Mouse (Mus musculus) testis, postnatal 10 days (tissue): ENCODE results near the gene Tmprss3.
A peak's percentile ranks its signal among the peaks of the same experiment; 100 is the strongest.

Experiments used
- DNase-seq: peaks from one replicate; pipeline ENCODE4 v3.0.0; 2021; ENCODE audit warnings: low spot score

Gene Tmprss3

DNA sequence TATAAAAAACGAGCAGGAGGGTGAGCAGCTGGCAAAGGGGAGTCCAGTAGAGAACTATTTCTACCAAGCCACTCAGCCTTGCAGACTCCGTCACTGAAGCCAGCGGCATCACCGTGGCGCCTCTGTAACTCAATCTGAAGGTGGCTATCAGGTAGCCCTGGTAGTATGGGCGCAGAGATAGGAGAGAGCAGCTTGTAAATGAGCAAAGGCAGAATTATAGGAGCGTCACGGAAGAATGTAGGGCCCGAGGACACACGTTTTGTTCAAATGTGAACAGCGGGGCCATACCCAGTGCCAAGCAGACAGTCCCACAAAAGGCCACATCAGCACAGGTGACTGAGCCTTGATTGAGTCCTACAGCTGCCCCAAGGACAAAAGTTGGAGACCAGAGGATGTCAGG is at the start of gene Tmprss3:
Gene Tmprss3 (minus strand): TSS at position 101 of the 400 bp plus-strand sequence.
- no peak for DNase-seq

DNA sequence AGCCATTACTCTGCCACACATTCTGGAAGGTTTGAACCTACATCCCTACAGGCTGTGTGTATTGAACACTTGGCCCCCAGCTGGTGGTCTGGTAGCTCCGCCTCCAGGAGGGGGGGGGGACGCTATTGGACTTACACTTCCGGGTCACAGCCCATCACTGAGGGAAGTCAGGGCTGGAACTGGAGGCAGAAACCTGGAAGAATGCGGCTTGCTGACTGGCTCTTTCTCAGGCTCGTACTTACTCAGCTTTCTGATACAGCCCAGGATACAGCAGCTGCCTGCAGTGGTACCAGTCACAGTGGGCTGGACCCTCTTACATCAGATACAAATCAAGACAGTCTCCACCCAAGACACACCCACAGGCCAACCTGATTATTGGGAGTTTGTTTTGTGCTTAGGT is 48.4 kb upstream of the Tmprss3 start:
- DNase-seq: no peak

DNA sequence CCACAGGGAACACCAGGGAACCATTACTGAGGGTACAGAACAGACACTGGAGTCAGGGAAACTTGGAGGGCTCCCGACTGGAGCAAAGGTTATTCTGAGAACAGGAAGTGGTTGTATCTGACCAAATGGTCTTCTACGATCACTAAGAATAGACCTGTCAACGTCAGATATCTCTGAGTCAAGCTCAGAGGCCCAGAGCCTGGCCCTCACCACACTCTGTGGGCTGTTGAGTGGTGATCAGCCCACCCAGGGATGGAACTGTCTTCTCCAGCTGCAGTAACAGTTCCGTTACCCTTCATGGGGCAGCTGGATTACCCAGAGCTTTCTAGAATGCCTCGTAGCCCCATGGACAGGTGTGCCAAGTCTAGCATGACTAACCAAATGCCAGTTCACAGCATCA is 46.5 kb upstream of the Tmprss3 start:
- DNase-seq: no peak

DNA sequence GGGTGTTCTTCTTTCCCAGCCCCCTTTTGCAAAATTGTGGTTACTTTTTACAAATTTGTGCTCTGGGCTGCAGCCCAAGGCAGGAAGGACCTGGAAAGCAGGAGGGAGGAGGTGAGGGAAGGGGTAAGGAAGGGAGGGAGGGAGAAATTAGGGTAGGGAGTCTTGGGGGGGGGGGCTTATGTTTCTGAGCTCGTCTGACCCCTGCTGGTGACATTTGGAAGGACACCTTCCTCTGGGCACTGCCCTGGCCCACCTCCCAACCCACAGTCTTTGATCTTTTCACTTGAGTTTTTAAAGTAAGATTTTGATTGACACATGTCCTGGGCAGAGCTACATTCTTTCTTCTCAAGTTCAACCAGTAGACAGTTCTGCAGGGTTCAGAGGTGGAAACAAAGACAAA is 44.0 kb upstream of the Tmprss3 start:
- DNase-seq: no peak

DNA sequence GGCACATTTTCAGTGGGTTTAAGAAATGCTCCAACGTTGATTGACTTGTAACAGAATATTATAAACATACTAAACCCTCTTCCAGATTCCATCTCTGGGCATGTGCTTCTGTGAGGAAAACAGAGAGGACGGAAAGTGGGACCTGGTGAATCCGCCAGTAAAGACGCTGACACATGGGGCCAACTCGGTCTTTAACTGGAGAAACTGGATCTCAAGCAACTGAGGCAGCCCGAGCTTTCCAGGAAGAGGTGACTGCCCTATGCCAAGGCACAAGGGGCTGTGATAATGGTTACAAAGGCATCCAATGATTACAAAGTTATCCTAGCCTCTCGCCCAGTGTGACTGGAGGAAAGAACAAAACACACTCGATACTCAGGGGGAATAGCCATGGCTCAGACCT is 42.4 kb upstream of the Tmprss3 start:
- no peak for DNase-seq

DNA sequence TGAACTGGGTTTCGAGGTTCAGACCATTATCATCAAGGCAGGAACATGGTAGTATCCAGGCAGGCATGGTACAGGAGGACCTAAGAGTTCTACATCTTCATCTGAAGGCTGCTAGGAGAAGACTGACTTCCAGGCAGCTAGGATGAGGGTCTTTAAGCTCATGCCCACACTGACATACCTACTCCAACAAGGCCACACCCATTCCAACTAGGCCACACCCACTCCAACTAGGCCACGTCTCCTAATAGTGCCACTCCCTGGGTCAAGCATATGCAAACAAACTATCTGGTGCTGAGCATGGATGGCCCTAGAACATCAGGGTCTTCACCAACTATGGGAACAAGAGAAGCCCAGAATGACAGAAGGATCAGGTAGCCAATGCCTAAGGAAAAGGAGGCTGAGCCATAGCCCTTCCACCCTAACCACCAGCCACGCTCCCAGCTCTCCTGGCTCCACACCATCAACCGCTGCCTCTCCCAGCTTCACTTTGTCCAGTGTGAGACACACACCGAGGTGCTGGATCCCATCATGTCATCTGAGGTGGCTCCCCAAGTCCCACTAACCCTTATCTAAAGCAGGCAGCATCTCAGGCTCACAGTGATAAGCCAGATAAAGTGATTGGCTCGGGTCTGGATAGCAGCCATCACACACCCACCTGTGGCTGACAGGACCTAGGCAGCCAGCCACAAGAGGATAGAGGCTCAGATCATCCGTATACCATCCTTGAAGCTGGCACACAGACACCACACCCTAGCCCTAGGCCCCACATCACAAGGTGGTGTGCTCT is 39.6 kb upstream of the Tmprss3 start:
- no peak for DNase-seq

DNA sequence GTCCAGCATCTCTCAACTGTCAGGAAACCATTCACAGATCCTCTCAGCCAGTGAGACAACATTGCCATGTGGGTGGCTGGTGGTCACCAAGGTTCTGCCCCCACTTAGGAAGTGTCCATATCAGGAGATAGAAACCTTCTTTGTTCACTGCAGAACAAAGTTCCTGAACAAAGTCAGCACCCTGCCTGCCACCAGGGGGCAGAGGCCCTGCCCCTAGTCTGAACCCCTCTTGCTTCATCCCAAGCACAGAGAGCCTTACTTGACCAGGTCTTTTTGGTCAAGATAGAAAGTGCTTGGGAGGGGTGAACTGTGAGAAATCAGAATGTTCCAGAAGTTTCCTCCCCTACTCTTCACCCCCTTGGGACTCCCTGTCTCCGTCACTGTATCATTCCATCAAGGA is 37.1 kb upstream of the Tmprss3 start:
- no peak for DNase-seq

DNA sequence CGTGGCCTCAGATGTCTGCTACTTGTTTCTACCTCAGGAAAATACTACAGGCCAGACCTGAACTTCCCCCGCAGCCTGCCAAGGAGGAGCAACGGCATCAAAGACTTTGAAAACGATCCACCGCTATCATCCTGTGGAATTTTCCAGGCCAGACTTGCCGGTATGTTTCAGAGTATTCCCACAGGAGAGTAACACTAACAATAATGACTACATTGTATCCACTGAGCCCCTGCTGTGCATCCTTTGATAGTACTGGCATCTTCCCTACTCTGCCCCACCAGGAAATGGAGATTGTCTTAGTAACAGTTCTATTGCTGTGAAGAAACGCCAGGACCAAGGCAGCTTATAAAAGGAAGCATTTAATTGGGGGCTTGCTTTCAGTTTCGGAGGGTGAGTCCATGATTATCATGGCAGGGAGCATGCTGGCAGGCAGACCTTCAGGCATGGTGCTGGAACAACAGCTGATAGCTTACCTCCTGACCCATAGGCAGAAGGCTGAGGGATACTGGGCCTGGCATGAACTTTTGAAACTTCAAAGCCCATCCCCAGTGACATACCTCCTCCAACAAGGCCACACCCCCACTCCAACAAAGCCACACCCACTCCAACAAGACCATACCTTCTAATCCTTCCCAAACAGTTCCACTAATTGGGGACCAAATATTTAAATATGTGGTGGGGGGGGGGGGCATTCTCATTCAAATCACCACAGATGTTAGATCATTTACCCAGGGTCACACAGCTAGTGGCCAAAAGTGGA is 33.7 kb upstream of the Tmprss3 start:
- no peak for DNase-seq

DNA sequence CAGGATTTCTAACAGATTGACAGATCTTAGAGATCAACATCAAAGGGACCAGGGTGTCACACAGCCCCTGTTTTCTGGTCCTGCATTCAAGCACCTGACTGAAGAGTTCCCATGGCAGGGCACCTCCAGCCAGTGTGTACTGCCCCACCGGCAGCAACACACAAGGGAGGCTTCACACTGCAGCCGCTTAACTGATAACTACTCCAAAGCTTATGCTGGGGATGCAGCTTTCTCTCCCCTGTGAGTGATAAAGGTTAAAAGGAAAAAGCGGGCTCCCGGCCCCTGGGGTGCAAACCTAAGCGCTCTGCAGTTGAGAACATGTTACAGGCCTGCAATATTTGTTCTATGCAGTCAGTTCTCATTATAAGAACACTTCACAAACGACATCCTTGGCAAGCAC is 33.0 kb upstream of the Tmprss3 start:
- DNase-seq: no peak

DNA sequence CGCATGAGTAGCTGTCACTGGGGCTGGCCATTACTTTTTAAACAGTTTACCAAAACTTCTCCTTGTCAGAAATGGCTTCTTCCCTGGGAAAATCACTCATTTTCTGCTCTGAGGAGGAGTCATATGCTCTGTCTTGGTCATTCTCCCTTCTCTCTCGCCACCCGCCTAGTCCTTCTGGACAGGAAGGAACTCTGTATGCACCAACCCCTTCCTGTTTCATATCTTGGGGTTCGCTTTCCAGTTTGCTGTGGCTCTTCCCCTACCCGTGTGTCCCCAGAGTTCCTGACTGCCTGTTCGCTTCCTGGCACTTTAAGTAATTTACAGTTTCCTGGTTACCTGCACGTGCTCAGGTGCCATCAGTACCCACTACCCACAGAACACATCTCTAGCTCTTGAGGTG is 28.2 kb upstream of the Tmprss3 start:
- no peak for DNase-seq

DNA sequence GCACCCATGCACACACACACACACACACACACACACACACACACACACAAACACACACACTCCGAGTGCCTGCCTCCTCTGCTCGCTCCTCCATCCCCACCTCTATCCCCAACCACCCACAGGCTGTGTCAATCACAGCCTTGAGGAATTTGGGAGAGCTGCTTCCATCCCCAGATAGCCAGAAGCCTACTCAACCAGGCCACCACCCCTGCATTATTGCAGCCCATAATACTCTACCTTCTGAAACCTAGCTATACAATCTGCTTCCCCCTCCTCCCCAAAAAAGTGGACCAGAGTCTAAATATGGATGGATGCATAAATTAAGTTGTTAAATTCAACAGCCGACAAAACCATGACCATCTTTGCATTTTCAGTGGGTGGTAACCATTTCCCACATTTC is 27.6 kb upstream of the Tmprss3 start:
- no peak for DNase-seq

DNA sequence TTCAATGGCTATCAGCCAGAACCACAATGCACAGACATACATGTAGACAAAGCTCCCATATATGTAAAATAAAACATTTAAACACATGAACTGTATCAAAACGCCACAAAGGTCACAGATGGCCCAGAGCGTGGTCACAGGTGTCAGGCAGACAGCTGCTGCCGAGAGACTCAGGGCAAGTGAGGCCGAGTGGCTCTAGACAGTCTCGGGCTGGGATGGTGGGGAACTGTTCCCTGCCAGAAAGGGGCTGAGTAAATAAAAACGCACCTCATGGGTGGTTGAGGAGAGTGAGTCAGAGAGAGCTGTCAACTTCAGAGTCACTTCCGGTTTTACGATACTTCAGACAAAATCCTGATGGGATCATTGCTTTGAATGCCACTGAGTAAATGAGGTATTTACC is 25.8 kb upstream of the Tmprss3 start:
- no peak for DNase-seq

DNA sequence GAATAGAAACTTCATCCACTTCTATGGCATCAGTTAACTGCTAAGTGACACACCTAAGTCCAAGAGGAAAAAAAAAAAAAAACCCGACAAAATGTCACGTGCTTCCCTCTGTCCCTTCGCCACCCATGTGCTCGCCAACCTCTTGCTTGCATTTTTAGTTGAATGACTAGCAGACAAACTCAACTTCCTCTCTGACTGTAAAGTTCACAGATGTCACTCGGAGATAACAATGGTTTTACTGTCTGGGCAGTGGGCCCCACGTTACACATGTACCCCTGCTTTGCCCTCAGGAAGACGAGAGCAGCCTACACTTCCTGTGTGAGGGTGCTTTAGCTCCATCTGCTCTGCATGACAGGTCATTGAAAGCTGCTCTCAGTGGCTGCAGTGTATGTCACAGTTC is 25.1 kb upstream of the Tmprss3 start:
- DNase-seq: no peak

DNA sequence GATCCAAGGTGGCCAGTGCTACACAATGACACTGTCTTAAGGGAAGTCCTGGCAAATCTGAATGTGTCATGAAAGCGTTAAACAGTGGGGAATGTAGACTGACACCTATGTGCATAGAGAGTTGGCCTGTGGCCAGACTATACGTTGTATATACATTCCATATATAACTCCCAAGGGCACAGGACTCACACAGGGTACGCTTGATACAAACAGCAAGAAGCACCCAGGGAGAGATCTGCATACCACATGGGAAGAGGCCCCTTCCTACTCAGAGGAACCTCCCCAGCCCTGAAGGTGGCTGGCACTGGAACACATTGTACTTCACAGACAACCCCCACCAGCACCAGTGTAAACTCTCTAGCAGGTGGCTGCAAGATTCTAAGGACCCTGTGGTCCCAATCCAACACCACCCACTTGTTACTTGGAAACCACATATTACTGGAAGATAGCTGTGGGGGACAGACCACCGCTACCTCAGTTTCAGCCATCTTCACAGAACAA is 24.1 kb upstream of the Tmprss3 start:
- no peak for DNase-seq

DNA sequence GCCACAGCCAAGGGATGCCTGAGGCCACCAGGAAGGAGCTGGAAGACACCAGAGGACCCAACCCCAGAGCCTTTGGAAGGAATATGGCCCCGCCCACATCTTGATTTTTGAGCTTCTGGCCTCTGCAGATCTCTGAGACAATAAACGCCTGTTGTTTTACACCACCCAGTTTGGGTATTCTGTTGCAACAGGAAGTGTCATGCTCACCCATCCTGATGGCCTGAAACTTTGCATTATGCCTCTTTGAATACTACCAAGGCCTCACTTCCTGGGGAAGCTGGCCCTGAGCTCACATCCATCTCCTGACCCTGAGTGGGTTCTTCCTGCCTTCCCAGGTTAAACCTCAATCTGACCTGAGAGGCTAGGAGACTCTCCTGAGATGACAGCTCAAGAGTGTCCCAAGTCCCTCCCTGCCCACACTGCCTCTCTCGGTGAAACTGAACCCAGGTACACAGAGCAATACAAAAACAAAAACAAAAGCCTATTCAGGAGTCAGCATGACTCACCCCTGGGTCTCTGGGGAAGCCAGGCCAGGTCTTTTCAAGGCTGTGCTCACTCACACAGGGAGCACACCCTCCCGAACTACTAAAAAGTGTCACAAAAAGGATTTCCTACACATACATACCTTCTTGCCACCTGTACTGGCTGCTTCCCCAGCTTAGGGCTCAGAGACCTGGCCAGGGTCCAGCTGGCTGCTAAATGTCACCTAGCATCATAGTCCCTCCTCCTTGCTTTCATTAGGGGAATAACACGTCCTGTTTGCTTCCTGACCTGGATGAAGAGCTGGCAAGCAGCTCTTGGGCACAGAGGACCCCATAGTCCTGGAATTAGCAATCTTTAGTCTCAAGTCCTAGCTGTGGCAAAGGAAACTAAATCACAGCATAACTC is 17.5 kb upstream of the Tmprss3 start:
- no peak for DNase-seq

DNA sequence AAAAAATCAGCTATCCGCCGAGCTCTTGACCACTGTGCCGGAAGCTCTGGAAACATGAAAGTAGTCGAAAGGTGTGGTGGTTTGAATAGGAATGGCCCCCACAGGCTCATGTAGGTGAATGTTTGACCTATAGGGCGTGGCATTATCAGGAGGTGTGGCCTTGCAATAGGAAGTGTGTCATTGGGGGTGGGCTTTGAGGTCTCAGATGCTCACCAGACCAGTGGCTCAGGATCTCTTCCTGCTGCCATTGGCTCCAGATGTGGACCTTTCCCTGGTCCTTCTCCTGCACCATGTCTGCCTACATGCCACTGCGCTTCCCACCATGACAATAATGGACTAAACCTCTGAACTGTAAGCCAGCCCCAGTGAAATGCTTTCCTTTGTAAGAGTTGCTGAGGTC is 13.1 kb upstream of the Tmprss3 start:
- DNase-seq: no peak

DNA sequence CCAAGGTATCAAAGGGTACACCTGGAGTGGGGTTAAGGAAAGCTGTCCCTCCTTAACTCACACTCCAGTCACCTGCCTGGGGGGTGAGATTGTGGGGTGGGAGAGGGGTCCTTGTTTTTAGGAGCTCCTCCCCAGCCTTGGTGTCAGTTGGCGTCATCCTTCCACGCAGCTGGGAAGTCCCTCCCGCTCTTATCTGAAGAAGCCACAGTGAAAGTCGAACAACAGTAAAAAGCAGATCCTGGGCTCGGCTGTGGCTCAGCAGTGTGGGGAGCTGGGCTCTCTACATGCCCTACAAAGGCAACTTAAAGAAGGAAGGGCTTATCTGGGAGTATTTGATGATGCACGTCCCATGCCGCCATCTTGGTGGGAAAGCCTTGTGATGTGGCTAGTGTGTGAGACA is 11.5 kb upstream of the Tmprss3 start:
- no peak for DNase-seq

DNA sequence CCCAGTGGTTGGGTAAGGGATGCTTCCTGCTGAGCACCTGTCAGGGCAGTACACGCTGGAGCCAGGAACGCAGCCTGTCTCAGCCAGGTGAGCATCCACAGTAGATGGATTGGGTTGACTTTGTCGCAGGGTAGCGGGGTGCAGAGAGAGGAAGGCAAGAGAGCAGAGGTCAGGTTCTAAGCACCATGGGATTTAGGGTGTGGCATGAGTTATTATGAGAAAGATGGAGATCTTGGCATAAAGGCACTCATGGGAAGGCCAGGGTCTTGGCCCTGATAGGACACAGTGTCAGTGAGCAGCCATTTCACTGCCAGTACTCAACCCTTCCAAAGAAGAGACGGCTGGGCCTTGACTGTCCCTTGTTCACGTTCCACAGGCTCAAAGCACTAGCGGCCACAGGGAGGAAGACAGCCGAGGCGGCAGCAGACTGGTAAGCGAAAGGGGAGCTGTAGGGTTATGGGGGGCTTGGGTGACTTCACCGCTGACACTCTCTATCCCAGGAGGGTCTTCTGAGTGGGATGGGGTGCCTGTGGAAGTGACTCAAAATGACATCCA is 10.7 kb upstream of the Tmprss3 start:
- DNase-seq: no peak

DNA sequence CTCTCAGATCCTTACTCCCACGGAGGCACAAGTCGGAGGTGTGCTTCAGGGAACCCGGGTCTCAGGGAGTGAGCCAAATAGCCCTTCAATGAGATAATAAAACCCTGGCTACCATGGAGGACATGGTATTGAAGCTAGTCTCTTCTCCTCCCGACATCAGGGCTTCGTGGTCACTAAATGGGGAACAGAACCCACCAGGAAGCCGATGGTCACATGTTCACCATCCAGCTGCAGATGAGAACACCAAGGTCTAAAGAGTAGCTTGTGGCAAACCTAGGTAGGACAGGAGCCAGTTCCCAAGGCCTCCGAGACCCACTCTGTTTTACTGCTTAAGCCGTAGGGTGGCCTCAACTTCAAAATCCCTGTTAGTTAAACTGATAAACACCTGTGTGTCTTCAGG is 9.9 kb upstream of the Tmprss3 start:
- no peak for DNase-seq

DNA sequence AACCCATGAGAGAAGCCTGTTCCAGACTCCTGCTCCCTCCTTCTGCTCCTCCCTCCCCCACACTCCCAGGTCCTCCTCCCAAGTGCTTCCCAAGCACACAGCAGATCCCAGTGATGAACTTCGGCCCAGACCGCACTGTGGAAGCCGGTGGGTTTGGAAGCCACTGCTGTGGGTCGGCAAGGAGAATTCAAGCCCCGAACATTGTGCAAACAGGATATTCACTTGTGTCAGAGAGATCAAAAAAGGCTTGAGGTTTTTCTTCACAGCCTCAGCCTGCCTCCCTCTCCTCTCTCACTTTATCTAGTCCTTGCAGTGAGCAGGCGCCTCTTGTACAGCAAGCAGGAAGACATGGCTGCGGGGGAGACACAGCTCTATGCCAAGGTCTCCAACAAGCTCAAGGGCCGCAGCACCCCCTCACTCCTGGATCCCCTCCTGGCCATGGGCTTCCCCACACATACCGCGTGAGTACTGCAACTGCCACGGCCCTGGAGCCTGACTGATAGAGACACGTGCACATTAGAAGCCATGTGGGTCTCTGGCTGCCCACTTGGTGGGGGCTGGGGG is 9.1 kb upstream of the Tmprss3 start, which contains the start of gene Ubash3a:
Gene Ubash3a (plus strand): TSS at position 103 of the 564 bp plus-strand sequence.
- peak; percentile 60 for DNase-seq

DNA sequence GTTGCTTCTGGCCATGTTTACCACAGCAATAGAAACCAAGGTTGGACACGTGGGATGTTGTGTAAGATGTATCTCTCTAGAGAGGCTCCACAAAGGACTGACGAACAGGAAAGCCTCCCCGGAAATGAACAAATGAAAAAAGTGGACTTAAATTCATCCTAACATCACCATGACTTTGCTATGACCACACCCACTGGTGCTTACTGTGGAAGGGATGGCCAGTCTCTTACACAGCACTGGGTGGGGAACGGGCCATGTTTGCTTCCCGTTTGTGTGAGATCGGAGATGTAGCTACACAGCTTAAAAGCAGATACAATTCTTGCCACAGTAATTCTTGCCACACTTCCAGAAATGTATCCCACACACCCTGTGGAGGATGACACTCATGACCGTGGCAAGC is 2.5 kb downstream of the Tmprss3 start:
- DNase-seq: no peak

DNA sequence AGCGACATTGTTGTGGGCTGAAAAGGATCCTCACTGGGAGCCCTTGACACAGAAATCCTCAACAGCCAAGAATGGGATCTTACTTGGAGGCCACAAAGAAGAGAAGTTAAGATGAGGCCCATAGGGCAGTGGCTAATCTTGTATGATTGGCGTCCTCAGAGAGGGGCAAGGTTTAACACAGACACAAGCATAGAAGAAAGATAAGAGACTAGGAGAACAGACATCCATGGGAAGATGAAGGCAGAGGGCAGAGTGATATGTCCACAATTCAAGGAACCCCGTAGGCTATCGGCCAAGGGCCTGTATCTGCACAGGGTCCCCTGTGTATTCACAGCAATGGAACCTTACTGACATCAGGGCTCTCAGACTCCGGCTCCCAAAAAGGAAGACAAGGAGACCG is 3.6 kb downstream of the Tmprss3 start:
- no peak for DNase-seq
